Mouse (Mus musculus) spleen, adult 18-20 months (tissue): ENCODE results near the gene Nrm.
"Not testable (repeated sequence)": the region's sequence is repeated elsewhere in the genome, so short reads cannot be mapped to it uniquely, and the experiment has no call there.

ENCODE experiments used
- DNase-seq, 2 experiments: peaks; one replicate each; pipeline ENCODE4 v3.0.0; 2022; ENCODE audit warnings: mixed read lengths in 2 of 2

Nrm gene

DNA sequence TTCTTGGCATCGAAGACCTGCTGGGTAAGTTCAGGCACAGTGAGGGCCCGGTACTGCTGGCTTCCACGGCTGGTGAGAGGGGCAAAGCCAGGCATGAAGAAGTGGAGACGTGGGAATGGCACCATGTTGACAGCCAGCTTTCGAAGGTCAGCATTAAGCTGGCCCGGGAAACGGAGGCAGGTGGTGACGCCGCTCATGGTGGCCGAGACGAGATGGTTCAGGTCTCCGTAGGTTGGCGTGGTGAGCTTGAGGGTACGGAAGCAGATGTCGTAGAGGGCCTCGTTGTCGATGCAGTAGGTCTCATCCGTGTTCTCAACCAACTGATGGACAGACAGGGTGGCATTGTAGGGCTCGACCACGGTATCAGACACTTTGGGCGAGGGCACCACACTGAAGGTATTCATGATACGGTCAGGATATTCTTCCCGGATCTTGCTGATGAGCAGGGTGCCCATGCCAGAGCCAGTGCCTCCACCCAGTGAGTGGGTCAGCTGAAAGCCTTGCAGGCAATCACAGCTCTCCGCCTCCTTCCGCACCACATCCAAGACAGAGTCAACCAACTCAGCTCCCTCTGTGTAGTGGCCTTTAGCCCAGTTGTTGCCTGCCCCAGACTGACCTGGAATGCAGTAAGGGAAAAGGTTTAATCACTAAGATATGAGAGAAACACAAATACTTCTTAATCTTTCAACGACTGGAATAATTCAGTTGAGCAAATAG is 25.5 kb upstream of the Nrm start:
- no peak for DNase-seq

DNA sequence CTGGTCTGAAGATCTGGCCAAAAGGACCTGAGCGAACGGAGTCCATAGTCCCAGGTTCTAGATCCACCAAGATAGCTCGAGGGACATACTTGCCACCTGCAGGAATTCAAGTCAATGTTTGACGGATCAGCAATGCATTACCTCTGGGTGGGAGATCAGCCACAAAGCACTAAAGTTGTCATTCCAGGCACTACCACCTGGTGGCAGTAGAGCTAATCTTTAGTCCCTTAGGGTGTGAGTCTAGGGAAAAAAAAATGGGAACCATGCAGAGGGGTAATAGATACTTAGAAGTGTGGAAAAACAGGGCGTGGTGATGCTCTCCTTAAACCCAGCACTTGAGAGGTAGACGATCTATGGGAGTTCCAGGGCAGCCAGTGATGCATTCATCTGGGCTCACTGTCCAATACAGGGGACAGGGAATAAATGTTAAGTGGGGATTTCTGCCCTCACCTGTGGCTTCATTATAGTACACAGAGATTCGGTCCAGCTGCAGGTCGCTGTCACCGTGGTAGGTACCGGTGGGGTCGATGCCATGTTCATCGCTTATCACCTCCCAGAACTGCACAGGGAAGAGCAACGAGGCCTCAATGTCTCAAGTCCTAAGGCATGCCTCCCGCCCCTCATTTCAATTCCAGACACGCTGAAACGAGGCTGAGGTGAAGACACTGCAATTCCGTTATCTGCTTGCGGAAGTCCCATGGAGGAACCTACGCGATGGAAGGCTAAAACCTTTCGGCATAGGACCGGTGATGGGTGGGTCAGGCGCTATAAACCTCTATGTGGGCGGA is 24.7 kb upstream of the Nrm start:
- peak; percentile 52 to 82 for DNase-seq

DNA sequence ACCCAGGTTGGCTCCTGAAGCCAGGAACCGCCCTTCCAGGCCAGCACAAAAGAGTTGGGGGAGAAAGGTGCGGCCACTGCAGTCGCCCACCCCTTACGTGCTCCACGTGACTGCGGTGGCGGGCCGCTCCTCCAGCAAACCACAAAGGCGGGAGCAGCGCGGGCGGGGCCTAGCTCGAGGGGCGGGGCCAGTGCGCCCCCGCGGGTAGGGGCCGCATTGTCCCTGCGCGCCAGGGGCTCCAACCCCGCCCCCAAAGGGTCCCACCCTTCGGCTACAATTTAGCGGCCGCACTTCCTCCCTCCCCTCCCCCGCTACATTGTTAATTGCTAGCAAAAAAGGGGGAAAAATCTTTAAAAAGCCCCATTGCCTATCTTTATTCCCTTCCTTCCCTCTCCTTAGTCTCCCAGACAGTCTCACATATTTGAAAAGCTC is 24.1 kb upstream of the Nrm start:
- peak; percentile 80 to 88 for DNase-seq

DNA sequence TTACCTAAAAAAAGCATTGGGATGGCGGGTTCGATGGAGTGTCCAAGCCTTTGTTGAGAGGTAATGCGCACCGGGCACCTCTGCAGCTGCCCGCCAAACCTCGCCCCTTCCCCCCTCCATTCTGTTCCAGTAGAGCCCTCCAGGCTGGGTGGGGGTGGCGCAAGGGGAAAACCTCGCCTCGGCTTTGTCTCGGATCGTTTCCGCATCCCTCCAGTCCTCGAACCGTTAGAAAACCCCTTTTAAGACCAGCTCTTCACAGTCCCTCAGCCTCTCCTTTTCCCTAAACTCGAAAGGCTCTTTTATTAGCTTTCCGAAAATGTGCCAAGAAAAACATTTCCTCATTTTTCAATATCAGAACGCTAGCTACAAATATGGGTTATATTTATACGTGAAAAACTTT is 23.6 kb upstream of the Nrm start:
- DNase-seq, result peak; percentile 48 to 50

DNA sequence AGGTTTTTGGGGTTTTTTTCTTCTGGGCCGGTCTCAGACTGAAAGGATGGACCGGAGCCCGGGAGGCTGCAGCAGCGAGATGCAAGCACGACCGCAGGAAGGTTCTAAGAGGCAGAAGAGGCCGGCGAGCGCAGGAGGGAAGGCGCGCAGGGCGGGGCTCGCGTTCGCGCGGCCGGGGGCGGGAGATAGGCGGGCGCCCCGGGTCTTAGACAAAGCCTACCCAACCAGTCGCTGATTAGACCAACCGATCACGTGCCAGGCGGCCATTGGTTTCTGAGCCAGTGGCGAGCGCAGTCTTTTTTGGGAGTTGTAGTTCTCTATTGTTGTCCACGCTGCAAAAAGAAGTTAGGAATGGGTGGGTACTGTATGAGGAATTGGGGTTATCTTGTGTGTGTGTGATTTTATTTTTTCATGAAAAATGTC is 23.0 kb upstream of the Nrm start, which contains the start of gene Tubb5:
TSS of gene Tubb5 (minus strand) at position 185 of the 423 bp plus-strand sequence.
- DNase-seq, result peak; percentile 93

DNA sequence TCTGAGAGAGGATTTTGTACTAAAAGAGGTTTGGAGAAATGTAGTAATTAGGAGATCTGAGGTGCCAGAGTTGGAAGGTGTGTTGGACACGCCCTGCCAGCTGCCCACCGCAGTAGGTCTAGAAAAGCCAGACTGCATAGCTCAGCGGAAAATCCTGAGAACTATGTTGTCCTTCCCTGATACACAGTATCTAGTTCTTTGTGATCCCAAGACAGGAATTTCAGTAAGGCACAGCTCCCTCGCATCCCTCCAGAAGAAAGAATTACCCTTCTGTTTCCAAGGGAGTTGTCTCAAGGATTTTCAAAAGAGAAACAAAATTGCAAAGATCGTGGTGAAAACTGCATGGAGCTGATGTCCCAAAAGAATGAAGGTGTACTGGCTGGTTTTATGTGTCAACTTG is 22.5 kb upstream of the Nrm start:
- no peak for DNase-seq

DNA sequence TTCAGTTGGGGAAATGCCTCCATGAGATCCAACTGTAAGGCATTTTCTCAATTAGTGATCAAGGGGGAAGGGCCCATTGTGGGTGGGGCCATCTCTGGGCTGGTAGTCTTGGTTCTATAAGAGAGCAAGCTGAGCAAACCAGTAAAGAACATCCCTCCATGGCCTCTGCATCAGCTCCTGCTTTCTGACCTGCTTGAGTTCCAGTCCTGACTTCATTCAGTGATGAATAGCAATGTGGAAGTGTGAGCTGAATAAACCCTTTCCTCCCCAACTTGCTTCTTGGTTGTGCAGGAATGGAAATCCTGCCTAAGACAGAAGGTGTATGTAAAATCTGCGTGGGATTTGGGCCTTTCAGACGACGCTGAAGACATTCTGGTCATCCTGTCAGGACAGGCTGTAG is 22.1 kb upstream of the Nrm start:
- DNase-seq, result not testable (repeated sequence)

DNA sequence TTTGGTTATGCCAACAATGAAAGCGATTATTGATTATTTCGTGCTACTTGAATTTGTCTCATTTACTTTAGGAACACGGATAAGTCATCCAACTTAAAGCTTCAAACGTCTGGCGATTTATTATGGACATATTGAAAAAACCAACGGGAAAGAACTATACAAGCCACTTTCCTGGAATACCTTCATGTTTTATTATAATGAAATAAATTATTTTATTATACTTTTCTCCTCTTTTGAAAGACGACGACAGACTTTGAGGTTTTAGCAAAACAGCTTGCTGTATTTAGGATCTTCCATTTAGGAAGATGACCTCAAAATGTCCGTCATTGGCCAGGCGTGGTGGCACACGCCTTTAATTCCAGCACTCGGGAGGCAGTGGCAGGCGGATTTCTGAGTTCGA is 20.6 kb upstream of the Nrm start:
- DNase-seq, result no peak

DNA sequence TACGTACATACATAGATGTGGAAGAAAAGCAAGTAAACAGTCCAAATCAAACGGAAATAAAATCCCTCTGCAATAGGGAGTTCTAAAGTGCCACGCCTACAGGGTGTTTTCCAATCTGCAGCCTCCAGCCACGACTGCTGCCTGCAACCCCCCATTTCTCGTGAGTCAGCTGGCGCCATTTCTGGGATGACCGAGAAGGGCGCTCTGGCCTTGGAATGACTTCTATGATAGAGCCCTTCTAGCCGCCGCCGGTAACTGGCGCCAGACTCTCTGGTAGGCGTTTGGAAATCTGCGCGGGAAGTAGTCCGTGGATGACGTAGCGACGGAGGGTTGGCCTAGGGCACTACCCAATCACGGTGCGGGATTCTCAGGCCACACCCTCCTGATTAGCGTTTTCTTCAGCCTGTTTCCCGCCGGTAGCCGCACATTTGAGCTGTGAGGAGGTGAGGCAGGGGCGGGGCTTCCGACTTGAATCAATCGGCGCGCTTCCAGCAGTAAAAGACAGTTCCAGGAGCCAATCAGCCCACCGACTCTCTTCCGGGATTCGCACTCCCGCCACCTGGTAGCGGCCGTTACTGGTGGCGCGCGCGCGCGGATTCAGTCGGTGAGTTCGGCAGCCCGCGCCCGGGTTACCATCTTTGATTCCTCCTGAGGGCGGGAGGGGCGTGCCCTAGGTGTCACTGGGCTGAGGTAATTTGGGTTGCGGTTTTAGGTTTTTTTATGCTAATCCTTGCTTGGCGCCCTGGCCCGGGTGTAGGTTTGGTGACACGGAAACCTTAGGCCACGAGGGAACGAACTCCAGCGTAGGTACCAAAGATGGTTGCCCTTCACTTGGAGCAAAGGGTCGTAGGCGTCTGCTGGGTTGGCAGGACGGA is 19.8 kb upstream of the Nrm start, which contains the start of gene Mdc1:
TSS of gene Mdc1 (plus strand) at position 440 of the 875 bp plus-strand sequence.
- peak; percentile 96 to 98 for DNase-seq

DNA sequence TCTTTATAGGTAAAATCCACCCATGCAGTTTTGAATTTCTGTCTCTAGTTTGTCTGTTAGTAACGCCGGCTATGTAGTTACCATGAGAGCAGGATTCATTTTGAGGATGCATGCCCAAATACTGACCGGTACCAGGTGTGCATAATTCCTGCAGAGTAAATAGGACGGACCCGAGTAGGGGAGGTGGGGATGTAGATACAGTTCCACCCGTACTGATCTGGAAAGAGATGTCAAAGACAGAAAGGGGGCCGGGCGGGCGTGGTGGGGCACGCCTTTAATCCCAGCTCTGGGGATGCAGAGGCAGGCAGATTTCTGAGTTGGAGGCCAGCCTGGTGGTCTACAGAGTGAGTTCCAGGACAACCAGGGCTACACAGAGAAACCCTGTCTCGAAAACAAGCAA is 19.1 kb upstream of the Nrm start:
- no peak for DNase-seq

DNA sequence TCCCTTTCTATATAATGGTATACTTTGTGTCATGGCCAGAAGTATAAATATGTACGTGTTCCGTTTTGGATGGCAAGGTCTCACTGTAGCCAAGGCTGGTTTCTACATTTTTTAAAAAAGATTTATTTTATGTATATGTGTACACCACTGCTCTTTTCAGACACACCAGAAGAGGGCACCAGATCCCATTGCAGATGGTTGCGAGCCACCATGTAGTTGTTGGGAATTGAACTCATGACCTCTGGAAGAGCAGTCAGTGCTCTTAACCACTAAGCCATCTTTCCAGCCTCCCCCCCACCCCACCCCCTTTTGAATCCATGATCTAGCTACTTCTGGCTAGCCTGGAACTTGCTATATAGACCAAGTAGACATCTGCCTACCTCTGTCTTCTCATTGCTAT is 17.6 kb upstream of the Nrm start:
- DNase-seq, result no peak

DNA sequence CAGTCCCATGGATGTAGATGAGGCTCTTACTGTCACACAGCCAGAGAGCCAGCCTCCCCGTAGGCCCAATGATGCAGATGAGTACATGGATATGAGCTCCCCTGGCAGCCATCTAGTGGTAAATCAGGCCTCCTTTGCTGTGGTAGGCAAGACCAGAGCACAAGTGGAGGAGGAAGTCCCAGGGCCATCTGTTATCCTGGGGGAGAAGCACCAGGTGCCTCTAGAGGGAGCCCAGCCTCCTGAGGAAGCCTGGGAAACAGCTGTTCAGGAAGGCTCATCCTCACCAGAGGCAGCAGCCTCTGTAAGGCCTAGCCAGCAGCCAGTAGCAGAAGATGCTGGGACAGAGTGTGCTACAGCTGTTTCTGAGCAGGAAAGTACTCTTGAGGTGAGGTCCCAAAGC is 13.0 kb upstream of the Nrm start:
- DNase-seq, result no peak

DNA sequence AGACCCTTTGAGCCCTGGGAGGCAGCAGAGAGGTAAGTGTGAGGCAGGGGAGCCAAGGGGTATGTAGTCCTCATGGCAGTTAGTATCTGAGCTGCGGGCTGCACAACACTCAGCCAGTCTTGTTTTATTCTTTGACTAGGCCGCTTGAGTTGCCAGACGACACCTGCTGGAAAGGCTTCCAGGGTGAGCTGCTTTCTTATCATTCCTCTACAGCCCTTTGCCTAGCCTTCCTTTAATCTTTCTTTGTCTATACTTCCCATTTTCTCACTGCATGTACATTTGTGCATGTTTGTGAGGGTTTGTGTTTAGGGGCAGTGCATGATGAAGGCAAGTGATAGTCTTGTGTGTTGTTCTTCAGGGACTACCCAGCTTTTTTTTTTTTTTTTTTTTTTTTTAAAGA is 10.1 kb upstream of the Nrm start:
- DNase-seq, result no peak

DNA sequence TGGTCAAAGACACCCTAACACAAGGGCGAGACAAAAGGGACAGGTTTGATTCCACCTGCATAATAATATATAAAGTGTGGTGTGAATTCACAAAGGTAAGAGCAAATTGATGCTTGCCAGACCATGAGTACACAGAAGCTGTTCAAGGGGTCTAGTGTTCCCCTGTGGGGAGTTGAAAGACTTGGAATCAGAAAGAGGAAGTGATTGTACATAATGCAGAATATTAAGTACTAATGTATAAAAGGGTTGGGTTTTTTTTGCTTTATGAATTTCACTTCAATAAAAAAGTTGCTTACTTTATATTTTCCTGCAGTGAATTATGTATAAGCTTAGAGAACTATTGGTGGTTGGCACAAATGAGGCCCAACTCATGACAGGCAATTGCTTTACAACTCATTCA is 1.7 kb upstream of the Nrm start:
- no peak for DNase-seq

DNA sequence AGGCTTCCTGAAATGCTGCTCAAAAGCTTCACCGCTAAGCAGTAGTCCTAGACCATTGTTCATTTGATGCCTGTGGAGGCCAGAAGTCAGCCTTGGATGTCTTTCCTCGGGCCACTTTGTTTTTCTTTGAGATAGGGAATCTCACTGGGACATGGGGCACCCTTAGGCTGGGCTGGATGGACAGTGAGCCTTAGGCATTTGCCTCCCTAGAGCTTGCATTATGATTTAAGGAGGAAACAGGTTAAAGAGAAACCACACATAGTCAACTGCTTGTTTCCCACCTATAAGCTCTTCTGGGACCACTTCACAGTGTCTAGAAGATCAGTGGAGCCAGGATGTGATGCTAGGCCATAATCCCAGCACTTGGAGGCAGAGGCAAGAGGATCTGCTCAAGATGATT is 1.3 kb upstream of the Nrm start:
- DNase-seq, result no peak

DNA sequence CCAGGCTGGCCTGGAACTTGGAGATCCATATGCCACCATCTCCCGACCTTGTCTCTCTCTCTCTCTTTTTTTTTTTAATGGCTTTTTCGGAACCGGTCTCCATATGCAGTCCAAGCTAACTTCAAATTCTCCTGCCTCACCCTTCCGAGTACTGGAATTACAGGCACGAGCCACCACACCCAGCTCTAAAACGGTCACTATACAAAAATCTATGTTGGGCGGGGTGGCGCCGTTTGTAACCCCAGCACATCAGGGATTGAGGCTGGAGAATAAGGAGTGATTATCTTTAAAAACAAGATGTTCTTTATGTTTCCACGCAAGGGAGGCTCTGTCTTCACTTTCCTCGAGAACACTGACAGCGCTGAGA is 304 bp upstream of the Nrm start:
- DNase-seq, result no peak

DNA sequence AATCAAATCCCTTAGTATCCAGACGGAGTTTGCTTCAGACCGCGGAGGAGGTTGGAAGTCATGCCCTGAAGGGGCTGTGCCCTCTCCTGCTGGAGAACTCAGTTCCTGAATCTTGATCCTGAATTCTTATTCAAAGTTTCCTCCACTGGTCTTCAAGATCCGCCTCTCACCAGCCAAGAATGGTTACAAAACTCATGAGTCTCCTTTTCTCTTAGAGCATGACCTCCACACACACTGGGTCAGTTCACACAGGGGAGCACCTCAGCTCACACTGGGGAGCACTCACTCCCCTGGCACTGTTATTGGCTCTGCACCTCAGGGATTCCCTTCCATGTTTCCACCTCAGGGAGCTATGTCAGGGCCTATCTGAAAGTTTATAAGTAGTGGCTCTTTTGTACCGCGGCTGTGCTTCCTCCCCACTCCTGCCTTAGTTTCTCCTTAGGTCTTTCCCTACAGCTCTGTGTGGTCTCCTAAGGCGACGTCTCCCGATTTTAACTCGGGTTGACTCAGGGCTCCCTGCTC is 3.8 kb downstream of the Nrm start:
- no peak for DNase-seq

DNA sequence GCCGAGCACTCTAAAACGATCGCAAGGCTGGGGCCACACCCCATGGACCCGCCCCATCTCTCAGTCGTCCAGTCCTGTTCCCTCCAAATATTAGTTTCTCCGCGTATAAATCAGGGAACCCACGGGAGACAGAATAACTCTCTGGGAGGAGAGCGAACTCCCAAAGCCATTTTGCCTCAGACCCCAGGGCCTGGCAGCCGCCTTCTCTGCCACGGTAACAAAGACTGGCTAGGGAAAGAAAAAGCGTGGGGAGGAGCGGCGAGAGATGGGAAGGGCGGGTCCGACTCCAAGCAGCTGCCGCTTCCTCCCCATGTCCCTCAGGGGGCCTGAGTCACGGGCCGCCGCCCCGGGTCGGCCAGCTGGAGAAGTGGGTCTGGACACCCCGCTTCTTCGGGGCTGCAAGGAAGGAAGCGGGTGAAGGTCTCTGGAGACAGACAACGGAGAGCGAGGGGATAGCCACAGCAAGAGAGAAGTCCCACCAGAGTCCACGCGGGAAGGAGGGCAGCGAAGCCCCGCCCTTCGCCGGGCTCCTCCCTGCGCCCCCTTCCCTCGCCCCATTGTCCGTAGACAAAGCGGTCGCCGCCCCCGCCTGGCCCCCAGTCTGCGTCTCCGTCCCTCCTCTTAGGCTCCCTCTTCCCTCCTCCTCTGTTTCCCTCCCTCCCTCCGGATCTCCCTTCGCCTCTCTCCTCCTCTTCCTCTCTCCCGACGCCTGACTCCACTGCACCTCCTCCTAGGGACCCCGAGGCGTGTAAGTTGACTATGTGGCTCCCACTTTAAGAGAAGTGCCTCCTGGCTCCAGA is 4.6 kb downstream of the Nrm start, which contains the start of gene Ppp1r18:
TSS of gene Ppp1r18 (plus strand) at position 113 of the 800 bp plus-strand sequence.
- peak; percentile 68 to 70 for DNase-seq

DNA sequence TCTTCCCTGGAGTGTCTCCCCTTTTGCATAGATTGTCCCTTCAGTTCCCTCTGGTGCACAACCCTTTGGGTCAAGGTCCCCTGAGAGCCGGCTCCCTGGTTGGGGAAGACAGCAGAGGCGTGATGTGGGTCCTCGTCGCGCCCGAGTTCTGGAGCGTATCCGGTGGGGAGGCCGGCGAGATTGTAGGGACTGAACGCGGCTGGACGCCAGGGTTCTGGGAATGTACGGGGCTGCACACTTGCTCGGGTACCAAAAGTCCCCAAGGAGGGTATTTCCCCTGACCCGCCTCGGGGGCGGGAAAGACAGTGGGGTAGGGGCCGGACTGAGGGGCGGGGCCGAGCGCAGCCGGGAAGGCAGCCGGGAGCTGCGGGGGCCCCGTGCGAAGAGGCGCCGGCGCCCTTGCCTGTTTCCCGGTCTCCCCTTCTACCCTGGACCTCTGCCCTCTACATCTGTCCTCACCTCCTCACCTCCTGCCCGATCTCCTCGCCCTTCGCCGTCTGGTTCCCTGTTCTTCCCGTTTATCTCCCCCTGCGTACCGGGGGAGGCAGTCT is 5.2 kb downstream of the Nrm start:
- peak; percentile 72 to 81 for DNase-seq

DNA sequence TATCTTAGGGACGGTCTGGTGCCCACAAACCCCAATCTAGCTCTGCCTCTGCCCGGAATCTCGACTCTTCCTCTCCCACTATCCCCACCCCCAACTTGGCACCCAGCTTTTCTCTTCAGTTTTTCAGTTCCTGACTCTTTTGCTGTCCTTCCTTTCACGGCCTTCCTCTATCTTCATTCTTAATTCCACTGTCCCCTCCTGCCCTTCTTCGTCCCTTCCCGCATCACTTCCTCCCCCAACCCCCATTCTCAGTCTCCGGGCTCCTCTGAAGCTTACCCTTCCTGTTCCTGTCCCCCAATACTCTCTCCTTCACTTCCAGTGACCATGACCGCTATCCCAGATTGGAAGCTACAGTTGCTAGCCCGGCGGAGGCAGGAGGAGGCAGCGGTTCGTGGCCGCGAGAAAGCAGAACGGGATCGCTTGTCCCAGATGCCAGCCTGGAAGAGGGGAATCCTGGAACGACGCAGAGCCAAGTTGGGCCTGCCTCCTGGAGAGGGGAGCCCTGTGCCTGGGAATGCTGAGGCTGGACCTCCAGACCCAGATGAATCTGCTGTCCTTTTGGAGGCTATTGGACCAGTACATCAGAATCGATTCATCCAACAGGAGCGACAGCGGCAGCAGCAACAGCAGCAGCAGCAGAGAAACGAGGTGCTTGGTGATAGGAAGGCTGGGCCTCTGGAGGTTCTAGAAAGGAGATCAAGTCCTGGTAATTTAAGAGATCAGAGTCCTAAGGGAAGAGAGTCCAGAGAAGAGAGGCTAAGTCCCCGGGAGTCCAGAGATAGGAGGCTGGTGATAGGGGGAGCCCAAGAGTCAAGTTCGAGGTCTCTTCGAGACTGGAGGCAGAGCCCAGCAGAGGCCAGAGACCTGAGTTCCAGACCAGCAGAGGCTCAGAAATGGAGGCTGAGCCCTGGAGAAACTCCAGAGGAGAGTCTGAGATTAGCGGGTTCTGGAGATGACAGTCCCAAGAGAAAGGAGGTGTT is 6.1 kb downstream of the Nrm start:
- peak; percentile 50 to 77 for DNase-seq
